Mouse (Mus musculus) hematopoietic stem cell, adult 5-6 weeks (primary cell): ENCODE data around the gene Tanc1. TPM values are rescaled to one million over a fixed set of nuclear protein-coding genes. Genes with fewer than 3 reads are reported as not detected.

Experiments used
- ATAC-seq, 2 experiments: fragments of 125-278 bp in 1 of 2; replicated peaks in 1 of 2; 2 replicates each; pipeline ENCODE4 v1.8.0; 2016 to 2017; ENCODE audit warnings: inconsistent platforms in 2 of 2, mild to moderate bottlenecking in 2 of 2, moderate number of reproducible peaks in 2 of 2, low read depth in 1 of 2, moderate TSS enrichment in 1 of 2; ENCODE audit not compliant: low FRiP score in 2 of 2, poor library complexity in 2 of 2, severe bottlenecking in 2 of 2, insufficient read depth in 1 of 2, low TSS enrichment in 1 of 2
- total RNA-seq: library from RNA; stranded (forward); fragments of 172-1452, 232-1000 nt; gene quantifications from 2 replicates; pipeline ENCODE4 v1.2.3, GENCODE M21; 2017

Tanc1 gene
- total RNA-seq, 1 experiment from 2014 or later = 11.0 TPM

GRCm38 (mm10) chr2:59697123-59697522, 85.3 kb downstream of the Tanc1 start:
- ATAC-seq = no peak

GRCm38 (mm10) chr2:59697722-59698634, 86.1 kb downstream of the Tanc1 start:
- ATAC-seq = no peak

GRCm38 (mm10) chr2:59698635-59699300, 86.9 kb downstream of the Tanc1 start:
- no peak for ATAC-seq

GRCm38 (mm10) chr2:59699893-59700292, 88.1 kb downstream of the Tanc1 start:
- ATAC-seq = no peak

GRCm38 (mm10) chr2:59705221-59705620, 93.4 kb downstream of the Tanc1 start:
- ATAC-seq = no peak

GRCm38 (mm10) chr2:59706806-59707205, 95.0 kb downstream of the Tanc1 start:
- ATAC-seq = no peak

GRCm38 (mm10) chr2:59707922-59708706, 96.3 kb downstream of the Tanc1 start:
- ATAC-seq = no peak

GRCm38 (mm10) chr2:59710771-59711170, 98.9 kb downstream of the Tanc1 start:
- ATAC-seq = no peak

GRCm38 (mm10) chr2:59711992-59712391, 100.2 kb downstream of the Tanc1 start:
- no peak for ATAC-seq

GRCm38 (mm10) chr2:59712484-59712883, 100.6 kb downstream of the Tanc1 start:
- ATAC-seq = no peak

- ATAC-seq = no peak
Measured at GRCm38 (mm10) chr2:59713626-59714556, 102.0 kb downstream of the Tanc1 start.

- no peak for ATAC-seq
Measured at GRCm38 (mm10) chr2:59714992-59715391, 103.2 kb downstream of the Tanc1 start.

- ATAC-seq = no peak
Measured at GRCm38 (mm10) chr2:59716461-59716860, 104.6 kb downstream of the Tanc1 start.

GRCm38 (mm10) chr2:59717746-59718294, 106.0 kb downstream of the Tanc1 start:
- ATAC-seq = no peak

GRCm38 (mm10) chr2:59718601-59719416, 107.0 kb downstream of the Tanc1 start:
- ATAC-seq = no peak

- no peak for ATAC-seq
Measured at GRCm38 (mm10) chr2:59719831-59720230, 108.0 kb downstream of the Tanc1 start.
